Mouse (Mus musculus) E14TG2a.4 (cell line): ENCODE results near the gene Olfr1000.
"Not testable (repeated sequence)": the region's sequence is repeated elsewhere in the genome, so short reads cannot be mapped to it uniquely, and the experiment has no call there.

Source experiments
- CTCF ChIP-seq: conservative IDR thresholded peaks from 2 replicates; pipeline ENCODE4 v1.5.1; 2014; ENCODE audit warnings: low read length
- NANOG ChIP-seq: IDR thresholded peaks from 2 replicates; pipeline ENCODE4 v1.6.1; 2014; ENCODE audit warnings: borderline replicate concordance, low read length, mixed read lengths
- POU5F1 ChIP-seq: IDR thresholded peaks from 2 replicates; pipeline ENCODE4 v1.6.1; 2014; ENCODE audit warnings: low read length, borderline replicate concordance

DNA sequence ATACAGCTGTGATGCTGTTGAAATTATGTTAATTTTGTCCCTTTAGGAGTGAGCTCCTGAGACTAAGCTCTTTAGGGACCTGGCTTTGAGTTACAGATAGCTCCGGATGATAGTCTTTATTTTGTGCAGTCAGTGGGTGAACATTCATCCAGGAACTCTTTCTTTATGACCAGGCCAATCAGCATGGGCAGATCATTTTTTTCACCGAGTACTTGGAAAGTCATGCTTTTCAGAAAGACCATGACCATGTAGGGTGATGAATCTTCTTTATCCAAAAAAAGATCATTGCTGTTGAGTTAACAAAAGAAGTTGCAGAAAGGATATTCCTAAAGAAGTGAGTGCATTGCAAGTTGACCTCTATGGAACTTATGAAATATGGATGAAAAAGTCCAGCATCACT, 23.1 kb downstream of the Olfr1000 start, which contains the start of gene Olfr998:
- TF ChIP-seq CTCF, NANOG, POU5F1: not testable (repeated sequence)
